Mouse (Mus musculus) left cerebral cortex, postnatal 10 days (tissue): Measurements from ENCODE around the gene Nutm2. TPM values are rescaled to one million over a fixed set of nuclear protein-coding genes. Genes with fewer than 3 reads are reported as not detected.
"Not testable (repeated sequence)": the region's sequence is repeated elsewhere in the genome, so short reads cannot be mapped to it uniquely, and the experiment has no call there.

ENCODE experiments used
- DNase-seq, 2 experiments: peaks; one replicate each; pipeline ENCODE4 v3.0.0; 2021 to 2022; ENCODE audit warnings: low spot score in 2 of 2, mixed read lengths in 1 of 2; ENCODE audit errors: extremely low spot score in 1 of 2
- intact Hi-C: fragments of 180-260 bp; cut with DNase I; formaldehyde crosslinking; loops from one replicate; pipeline ENCODE4 v1.15.1; 2025
- total RNA-seq, 2 experiments: library from RNA; stranded (reverse); gene quantifications; 2 replicates each; pipeline ENCODE4 v1.2.3; 2021

Gene Nutm2
- total RNA-seq = not detected

DNA sequence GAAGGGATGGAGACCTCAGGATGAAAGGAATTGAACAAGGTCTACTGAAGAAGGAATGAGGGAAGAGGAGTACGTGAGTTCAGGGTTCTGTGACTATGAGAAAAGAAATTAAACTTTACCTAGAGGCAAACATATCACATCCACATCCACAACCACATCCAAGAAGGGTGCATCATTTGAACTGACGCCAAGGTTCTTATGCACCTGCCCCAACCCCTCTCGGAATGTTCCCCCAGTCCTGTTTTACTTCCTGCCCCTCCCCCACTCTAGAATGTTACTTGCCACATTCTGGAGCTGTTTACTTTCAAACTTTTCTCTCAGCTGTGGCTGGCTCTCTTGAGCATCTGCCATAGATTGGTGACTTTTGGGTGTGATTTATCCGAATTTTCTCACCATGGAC, at the start of gene Nutm2:
Gene Nutm2, plus strand, starts transcription at position 301 of the 400 bp plus-strand sequence.
- intact Hi-C loops = no loop called here

DNA sequence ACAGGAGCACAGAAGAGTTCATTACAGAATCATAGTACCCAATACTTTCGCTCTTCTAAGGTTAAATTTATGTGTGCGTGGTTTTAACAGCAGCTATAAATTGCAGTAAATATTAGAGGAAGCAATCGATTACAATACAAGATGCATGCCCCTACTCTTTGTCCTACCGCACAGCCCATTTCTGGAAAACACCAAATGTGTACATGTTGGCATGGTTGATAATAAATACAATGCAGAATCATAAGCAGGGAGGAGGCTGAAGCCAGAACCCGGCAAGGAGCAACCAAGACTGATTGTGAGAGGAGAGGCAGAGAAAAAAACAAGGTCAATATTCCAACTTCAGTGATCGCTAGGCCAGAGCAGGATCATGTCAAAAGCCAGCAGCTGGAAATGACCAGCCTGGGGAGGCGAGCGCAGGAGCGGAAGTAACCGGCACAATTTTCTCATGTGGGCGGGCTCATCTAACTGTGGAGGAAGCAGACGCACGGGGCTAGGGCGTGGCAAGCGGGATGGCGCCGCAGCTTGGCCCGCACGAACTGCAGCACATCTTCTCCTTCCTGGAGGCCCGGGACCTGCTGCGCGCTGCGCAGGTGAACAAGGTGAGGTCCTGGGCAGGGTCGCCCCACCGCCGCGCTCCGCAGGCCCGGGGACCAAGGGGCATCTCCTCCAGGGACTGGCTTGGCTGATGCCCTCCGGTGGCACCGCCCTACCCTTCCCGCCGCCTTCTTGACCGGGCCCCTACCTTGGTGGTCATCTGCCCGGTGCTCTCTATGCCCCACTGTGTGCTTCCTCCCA, 49.5 kb upstream of the Nutm2 start, which contains the start of gene Fbxw17:
Gene Fbxw17, plus strand, starts transcription at position 476 of the 795 bp plus-strand sequence.
- intact Hi-C loops = no loop called here
- DNase-seq = peak; percentile 74 to 88

More for the DNA sequence above, at the start of gene Nutm2:
- DNase-seq = no peak

DNA sequence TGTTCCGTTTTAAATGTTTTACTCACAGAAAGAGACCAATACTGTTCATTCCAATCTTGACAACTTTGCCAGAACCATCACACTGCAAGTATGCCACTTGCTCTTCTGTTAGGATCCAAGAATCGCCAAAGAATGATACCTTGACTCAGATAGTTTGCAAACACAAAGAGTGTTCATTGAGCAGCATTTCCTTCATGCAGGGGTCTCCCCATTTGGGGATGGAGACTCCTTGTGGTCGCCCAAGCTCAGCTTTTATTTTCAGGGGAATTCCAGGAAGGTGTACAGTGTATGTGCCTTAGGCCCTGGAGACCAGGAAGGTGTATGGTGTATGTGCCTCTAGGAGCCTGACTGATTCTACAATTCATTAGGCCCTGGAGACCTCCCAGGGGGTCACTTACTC, 48.7 kb upstream of the Nutm2 start:
- intact Hi-C loops = no loop called here
- no peak for DNase-seq

DNA sequence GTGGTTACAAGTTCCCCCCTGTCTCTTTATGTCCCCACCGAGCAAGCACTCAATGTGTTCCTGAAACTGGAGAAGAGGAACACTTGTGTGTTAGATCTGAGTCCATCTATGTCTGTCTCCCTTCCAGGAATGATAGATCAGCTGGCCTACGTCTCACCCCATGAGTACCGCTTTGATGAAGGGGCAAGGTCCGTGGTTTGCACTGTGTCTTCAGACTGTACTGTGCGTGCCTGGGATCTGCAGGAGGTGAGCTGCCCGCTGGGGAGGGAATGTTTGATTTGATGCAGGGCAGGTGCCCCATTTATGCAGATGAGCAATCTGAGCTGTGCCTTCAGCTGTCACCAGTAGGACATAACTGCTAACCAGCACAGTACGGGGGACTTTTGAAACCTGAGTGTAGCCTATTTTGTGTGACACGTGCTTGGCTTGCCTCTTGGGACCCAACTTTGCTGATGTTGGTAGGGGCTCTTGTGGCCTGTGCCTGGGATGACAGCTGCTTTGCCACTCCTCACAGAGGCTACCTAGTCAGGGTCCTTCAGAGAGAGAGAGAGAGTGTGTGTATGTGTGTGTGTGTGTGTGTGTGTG, 43.4 kb upstream of the Nutm2 start:
- intact Hi-C loops = no loop called here
- no peak for DNase-seq

DNA sequence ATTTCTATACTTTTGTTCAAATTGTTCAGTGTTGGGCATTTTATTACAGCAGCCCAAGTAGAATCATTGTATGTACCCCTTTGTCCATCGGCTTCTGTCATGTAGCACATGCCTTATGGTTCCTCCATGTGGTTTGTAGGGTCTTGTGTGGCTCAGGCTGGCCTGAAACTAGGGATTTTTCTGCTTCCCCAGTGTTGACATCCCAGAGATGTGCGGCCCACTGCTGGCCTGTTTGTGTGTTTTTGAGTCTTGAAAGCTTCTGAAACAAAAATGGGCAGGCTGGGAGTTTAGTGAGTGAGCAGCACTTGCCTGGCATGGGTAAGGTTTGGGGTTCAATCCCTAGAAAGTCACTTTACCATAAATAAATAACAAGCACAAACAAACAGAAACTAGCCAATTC, 42.6 kb upstream of the Nutm2 start:
- intact Hi-C loops = no loop called here

DNA sequence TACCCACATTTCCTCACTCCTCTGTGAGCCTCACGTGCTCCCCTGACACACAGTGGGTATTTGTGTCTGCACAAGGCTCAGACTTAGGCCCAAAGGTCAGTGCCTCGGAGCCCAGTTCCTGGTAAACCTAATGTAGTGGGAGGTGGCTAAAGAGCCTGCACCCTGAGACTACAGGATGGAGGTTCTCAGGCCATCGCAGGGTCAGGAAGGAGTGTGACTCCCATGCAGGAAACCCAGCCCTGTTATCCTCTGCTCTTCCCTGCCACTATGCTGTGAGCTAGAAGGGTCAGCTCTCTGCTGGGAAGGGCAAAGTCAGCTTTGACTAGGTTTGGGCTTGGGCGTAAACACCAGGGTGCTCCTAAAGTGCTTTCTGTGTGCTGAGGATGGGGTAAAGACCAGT, 40.4 kb upstream of the Nutm2 start:
- no peak for DNase-seq
- intact Hi-C loops = no loop called here

More for the DNA sequence above, 42.6 kb upstream of the Nutm2 start:
- DNase-seq = no peak

DNA sequence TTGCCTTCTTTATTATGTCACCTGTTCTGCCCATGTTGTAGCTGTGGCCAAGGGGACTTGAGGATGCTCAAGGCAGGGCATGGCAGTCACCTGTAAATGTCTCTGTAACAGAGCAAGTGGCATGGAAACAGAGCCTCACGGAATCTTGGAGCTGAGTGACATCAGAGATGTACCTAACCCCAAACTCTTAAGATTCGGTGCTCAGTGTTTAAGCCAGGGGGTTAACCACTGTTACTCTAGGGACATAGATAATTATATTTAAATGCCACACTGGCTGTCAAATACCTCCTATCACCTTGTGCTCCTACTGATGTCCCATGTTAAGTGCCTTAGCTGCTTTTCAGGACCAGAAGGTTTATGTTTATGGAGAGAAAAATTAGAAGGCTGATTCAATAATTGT, 23.3 kb upstream of the Nutm2 start, which contains the start of gene Gm47429:
Gene Gm47429, minus strand, starts transcription at position 101 of the 400 bp plus-strand sequence.
- DNase-seq = no peak
- intact Hi-C loops = no loop called here

DNA sequence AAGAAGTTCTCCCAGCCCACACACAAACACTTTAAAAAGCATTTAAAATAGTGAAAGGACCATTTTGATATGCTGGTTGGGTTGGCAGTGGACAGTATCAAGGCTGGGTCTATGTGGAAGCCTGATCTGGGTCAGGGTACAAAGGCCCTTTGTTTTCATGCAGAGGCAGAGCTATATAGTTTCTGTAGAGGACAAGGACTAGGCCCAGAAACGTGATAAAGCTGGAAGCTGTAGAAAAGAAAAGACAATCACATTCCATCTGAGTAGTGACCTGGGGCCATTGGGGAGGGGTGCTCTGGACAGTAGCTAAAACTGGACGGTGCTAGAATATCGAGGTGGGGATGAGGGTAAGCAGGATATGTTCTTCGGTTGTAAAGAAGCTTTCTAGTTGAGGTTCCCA, 21.8 kb upstream of the Nutm2 start:
- intact Hi-C loops = no loop called here
- DNase-seq = no peak

DNA sequence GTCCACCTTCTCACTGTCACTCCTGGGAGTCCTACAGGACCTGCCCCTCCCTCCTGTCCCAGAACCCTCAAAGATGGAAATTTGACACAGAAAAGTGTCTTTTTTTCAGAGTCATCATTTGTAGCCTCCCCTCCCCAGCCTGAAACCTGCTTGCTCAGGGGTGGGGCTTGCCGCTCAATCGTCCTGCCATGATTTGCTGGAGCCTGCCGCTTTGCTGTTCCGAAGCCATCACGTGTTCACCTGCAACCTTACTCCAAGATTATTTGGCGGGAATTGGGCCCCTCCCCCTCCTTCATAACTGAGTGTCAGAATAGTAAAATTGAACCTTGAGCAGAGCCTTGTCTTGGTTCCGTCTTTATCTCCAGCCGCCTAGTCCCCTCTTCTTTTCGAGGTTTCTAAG, 14.8 kb upstream of the Nutm2 start:
- DNase-seq, intact Hi-C loops: not testable (repeated sequence)

DNA sequence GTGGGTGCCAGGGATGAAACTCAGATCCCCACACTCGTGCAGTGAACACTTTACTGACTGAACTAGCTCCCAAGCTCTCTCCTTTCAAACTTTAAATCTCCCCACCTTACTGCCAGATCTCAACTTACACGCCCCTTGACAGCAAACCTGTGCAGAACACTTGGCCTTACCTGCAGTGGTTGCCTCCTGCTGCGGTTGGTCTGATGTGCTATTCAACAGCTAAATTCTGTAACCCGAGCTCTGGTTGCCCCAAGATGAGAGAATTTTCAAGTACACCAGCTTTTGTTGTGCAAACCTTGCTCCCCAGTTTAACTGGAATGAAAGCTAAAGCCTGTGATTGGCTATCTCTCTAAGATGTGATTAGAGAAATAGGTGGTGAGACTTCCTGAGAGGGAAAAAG, 13.7 kb upstream of the Nutm2 start:
- DNase-seq = no peak
- intact Hi-C loops = no loop called here

DNA sequence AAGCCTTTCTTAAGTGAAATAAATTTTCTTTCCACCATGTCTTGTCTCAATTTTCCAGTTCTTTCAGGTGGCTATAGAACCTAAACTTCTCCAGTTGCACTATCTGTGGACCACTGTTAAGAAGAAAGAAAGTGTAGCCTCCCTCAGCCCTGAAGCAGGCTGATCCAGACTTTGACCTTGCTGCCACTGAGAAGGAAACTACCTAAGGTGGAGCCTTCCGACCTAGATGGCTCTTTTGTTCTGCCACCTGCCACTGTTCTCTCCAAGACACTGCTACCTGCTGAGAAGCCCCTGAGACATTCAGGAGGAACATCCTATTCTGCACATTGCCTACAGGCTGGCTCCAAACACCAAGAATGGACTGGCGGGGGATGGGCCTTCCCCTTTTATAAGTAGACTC, 6.7 kb upstream of the Nutm2 start:
- DNase-seq, intact Hi-C loops: not testable (repeated sequence)

DNA sequence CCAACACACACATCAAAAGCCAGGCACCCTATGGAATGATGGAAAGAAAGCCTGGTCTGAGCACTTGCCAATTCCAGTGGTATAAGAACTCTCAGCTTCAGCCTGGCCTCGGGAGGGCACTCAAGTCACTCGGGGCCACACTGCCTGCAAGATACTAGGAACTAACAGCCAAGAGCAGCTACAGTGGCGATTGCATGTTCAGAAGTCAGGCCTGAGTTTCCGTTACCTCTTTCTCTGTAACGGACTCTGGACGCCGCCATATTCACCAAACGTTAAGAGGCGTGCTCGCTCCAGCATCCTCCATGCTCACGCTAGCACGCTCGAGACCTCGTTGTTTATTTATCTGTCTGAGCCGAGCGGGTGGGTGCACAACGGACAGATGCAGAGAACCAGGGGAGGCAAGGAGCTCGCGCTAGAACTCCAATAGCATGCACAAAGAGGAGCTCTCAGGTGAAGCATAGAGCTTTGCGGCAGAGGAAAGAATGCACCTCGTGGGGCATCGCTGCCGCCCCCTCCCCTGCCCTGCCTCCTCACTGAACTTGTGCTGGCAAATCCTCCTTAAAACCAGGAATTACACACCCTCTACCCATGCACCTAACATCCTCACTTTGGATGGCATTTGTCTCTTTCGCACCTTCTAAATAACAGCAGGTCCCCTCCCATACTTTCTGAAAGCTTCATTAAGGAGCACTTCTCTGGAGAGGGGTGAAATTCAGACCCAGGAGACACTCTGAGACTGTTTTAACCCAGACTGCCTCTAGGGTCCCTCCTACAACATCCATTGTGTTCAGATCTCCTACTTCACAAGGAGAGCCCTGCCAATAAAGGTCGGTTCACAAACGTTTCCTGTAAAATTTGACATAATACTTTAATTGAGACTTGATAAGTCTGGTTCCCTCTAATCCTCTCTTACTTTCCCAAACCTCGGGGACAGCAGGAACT, 2.2 kb upstream of the Nutm2 start:
- no peak for DNase-seq
- intact Hi-C loops = no loop called here

DNA sequence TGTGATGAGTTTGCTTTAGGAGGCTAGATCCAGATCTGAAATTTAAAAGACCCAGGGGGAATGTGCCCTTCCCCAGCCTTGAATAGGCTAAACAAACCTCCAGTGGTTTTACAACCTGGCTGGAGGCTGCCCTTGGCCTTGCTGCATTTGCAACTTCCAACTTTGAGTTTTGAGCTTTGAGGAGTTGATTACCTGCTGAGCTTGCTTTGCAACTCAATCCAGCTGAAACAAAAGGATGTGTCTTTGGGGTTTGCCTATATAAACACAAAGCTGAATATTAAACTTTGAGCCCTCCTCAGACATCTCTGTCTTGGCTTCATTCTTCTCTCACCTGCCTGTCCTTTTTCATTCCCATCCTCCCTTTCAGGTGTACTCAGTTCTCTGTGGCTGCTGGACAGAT, 21.4 kb downstream of the Nutm2 start:
- intact Hi-C loops = not testable (repeated sequence)

DNA sequence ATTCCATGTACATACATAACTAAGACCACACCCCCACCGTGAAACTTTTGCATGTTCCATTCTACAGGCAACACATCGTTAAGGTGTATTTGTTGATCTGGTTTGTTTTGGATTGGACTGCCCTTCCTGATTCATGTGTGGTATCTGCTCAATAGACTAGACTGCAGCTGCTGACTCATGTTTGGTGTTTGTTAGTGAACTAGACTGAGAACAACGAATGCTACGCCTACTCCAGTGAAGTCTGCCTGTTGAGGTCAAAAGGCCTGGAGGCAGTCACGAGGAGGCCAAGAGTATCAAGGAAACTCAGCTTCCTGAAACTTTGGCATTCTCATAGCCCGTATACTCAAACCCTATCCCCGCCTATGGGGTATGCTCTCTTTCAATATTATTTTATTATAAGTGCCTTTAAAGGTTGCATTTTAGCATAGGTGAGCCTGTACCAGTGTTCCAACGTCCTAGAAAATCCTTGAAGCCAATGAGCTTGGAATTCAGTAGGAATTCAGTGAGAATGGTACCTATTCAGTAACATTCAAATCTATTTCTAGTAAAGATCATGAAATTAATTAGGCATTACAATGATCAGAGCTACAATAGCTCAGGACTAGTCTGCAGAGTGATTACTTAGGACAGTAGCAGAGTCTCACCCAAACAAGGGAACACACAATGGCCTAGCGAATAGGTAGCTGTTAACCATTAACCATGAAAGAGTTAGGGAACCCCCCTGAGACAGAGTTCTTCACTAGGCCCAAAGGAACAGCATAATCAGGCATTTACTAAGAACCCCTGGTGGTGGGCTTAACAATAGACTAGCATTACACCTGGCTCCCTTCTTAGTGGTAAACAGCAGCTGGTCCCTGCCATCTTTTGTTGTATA, 43.6 kb downstream of the Nutm2 start:
- intact Hi-C loops, DNase-seq: not testable (repeated sequence)

More for the DNA sequence above, 21.4 kb downstream of the Nutm2 start:
- not testable (repeated sequence) for DNase-seq

Other genes with a start within 250 kb of the Nutm2 start
- not detected for gene Gm906, start 217.0 kb upstream of the Nutm2 start, total RNA-seq
- 10 to 100 TPM; 24.8 to 25.5 TPM for gene Fbxw17, start 49.4 kb upstream of the Nutm2 start, total RNA-seq
- gene Gm47429, start 23.4 kb upstream of the Nutm2 start, total RNA-seq = not detected
- gene Gm904, start 175.9 kb downstream of the Nutm2 start, total RNA-seq = not detected
- not detected for gene Gm8765, start 231.0 kb downstream of the Nutm2 start, total RNA-seq